Mouse (Mus musculus): ENCODE data around the gene Kcnn4.

The Kcnn4 gene

GRCm38 (mm10) chr7:24369731-24370541 lies at the start of gene Kcnn4:
Kcnn4 (plus strand) TSS chr7:24370263.
- DNase-seq, result no peak

- no peak for DNase-seq
Observed at GRCm38 (mm10) chr7:24322593-24322992, 47.5 kb upstream of the Kcnn4 start.

GRCm38 (mm10) chr7:24325197-24325596 lies 44.9 kb upstream of the Kcnn4 start:
- DNase-seq, result no peak

GRCm38 (mm10) chr7:24325675-24326128 lies 44.4 kb upstream of the Kcnn4 start:
- no peak for DNase-seq

- DNase-seq, result no peak
Observed at GRCm38 (mm10) chr7:24326273-24327135, 43.6 kb upstream of the Kcnn4 start.

- no peak for DNase-seq
Observed at GRCm38 (mm10) chr7:24327281-24327975, 42.6 kb upstream of the Kcnn4 start.

GRCm38 (mm10) chr7:24333304-24333986 lies 36.6 kb upstream of the Kcnn4 start, which contains the start of gene Tescl:
Tescl (minus strand) TSS chr7:24333936.
- DNase-seq, result peak; percentile 30

GRCm38 (mm10) chr7:24335699-24336309 lies 34.3 kb upstream of the Kcnn4 start:
- DNase-seq, result peak; percentile 31

GRCm38 (mm10) chr7:24338241-24338640 lies 31.8 kb upstream of the Kcnn4 start:
- no peak for DNase-seq

- no peak for DNase-seq
Observed at GRCm38 (mm10) chr7:24343701-24344272, 26.3 kb upstream of the Kcnn4 start.

- no peak for DNase-seq
Observed at GRCm38 (mm10) chr7:24346444-24346843, 23.6 kb upstream of the Kcnn4 start.

GRCm38 (mm10) chr7:24348896-24349295 lies 21.2 kb upstream of the Kcnn4 start, which contains the start of gene Lypd5:
Lypd5 (plus strand) TSS chr7:24349196.
- no peak for DNase-seq

- DNase-seq, result no peak
Observed at GRCm38 (mm10) chr7:24355646-24356045, 14.4 kb upstream of the Kcnn4 start.

- no peak for DNase-seq
Observed at GRCm38 (mm10) chr7:24356081-24356480, 14.0 kb upstream of the Kcnn4 start.

- DNase-seq, result no peak
Observed at GRCm38 (mm10) chr7:24357899-24358298, 12.2 kb upstream of the Kcnn4 start.

GRCm38 (mm10) chr7:24359269-24359668 lies 10.8 kb upstream of the Kcnn4 start:
- no peak for DNase-seq

- DNase-seq, result no peak
Observed at GRCm38 (mm10) chr7:24361001-24361400, 9.1 kb upstream of the Kcnn4 start.

GRCm38 (mm10) chr7:24363228-24363627 lies 6.8 kb upstream of the Kcnn4 start:
- no peak for DNase-seq

GRCm38 (mm10) chr7:24364827-24365226 lies 5.2 kb upstream of the Kcnn4 start:
- peak; percentile 80 for DNase-seq

- DNase-seq, result no peak
Observed at GRCm38 (mm10) chr7:24365258-24366014, 4.6 kb upstream of the Kcnn4 start.

Data from cerebellum, adult 9-11 months (tissue).